Mouse (Mus musculus) G1E (cell line): Measurements from ENCODE around the gene Rnf10.

Source experiments
- CTCF ChIP-seq: IDR thresholded peaks from 2 replicates; pipeline ENCODE4 v1.5.1; 2012; ENCODE audit warnings: low read depth, low read length, inconsistent platforms, mixed read lengths
- GATA1 ChIP-seq: IDR thresholded peaks from 2 replicates; pipeline ENCODE4 v1.6.1; 2012; ENCODE audit warnings: borderline replicate concordance, low read length, inconsistent platforms, mixed read lengths
- TAL1 ChIP-seq: conservative IDR thresholded peaks from 2 replicates; pipeline ENCODE4 v1.6.1; 2012; ENCODE audit warnings: low read depth, low read length, inconsistent platforms, mixed read lengths

DNA sequence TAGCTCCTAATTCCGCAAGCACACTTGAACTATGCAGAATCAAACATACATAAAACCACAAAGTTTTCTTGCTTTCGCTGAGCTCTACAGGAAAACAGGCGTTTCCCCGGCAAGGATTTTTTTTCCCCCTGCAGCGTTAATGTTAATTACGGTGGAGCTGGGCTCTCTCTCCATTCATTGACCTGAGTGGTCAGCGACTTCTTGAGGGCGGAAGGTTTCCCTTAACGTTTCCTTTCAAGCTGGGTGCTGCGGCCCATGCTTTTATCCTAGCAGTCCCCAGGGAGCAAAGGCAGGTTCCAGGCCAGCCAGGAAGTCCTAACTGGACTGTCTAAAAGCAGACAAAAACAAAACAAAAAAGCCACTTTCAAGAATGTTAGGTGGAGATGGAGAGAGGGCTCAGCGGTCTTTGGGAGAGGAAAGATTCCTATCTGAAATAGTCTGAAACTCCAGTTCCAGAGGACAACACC, 33.9 kb downstream of the Rnf10 start:
- no peak for TF ChIP-seq CTCF
- no peak for TF ChIP-seq GATA1
- no peak for TF ChIP-seq TAL1
